Mouse (Mus musculus) cerebellum, adult 2 months (tissue): ENCODE results near the gene Samd13.

ENCODE experiments used
- CTCF ChIP-seq: fragments of 200-500 bp; IDR thresholded peaks from 2 replicates; pipeline ENCODE4 v1.5.1; 2011; ENCODE audit warnings: low read depth, mild to moderate bottlenecking, control low read depth, low read length, moderate library complexity, borderline replicate concordance; ENCODE audit not compliant: insufficient read depth
- POLR2A ChIP-seq: fragments of 200-500 bp; IDR thresholded peaks from 2 replicates; pipeline ENCODE4 v1.6.1; 2011; ENCODE audit warnings: low read length, control low read depth, borderline replicate concordance; ENCODE audit not compliant: insufficient read depth

DNA sequence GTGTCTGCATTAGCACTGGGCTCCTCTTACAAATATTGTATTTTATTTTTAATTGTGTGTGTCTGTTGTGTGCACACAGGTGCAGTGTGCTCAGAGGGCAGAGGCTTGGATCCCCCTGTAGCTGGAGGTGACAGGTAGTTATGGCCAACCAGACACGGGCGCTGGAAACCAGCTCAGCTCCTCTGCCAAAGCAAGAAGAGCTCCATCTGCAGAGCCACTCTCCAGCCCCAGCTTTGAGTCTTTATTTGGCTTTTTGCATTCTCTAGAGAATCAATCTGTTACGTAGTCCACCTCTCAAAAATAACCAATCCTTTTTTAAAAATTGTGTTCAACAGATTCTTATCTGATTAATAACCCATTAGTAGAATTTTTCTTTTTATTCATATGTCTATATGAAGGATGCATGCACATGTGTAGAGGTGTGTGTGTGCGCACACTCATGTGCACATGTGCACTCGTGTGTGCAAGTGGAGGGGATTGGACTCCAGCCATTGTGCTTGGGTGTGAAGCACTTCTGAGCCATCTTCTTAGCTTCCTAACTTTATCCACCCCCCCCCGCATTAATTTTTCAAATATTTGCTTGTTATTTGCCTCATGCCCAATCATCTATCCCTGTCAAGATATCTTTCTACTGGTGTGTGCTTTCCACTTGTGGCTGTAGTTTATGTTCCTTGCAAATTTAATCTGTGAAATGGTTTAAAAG is 86.0 kb downstream of the Samd13 start:
- TF ChIP-seq POLR2A: no peak
- no peak for TF ChIP-seq CTCF
